Comparison of ENCODE assay signal across 8 mouse cellular contexts in genomic region chr4:133021181-133021671, GRCm38 (mm10). TPM values are rescaled to one million over a fixed set of nuclear protein-coding genes. Genes with fewer than 3 reads are reported as not detected.
DNase-seq lines count a peak whose midpoint lies in the region; ATAC-seq and TF ChIP-seq lines count a peak whose summit lies in the region.

No protein-coding gene starts in this region.

- 0 out of 2 replicates have a peak, but pooled peaks have one; percentile 19 for ATAC-seq in forebrain, embryonic 13.5 days
- no peak for ATAC-seq in megakaryocyte-erythroid progenitor cell, adult 5-6 weeks (replicated peaks; ENCODE audit: low FRiP score, low TSS enrichment, poor library complexity, severe bottlenecking)

- peak overlapping the region; percentile 55 for H3K4me2 ChIP-seq in forebrain, embryonic 13.5 days

- no peaks in the 10 kb centered on the region for H3K36me3 ChIP-seq in forebrain, embryonic 13.5 days (ENCODE audit: poor library complexity, severe bottlenecking)

- peak overlapping the region; percentile 53; the same call in 1 of the 2 replicates for H3K9ac ChIP-seq in forebrain, embryonic 13.5 days

- H3K9me3 ChIP-seq in forebrain, embryonic 13.5 days (replicated peaks) = no peaks in the 10 kb centered on the region

- no peaks in the 10 kb centered on the region for H3K27me3 ChIP-seq in forebrain, embryonic 13.5 days

- intact Hi-C loops in left cerebral cortex, postnatal 4 days (cut with DNase I) = no loop called here
- intact Hi-C loops in left cerebral cortex, postnatal 10 days (cut with DNase I) = no loop called here

- peaks cover 95% of the 10 kb centered on the region for H3K4me1 ChIP-seq in forebrain, embryonic 13.5 days
- peaks cover 86% of the 10 kb centered on the region for H3K4me1 ChIP-seq in olfactory bulb, adult 2 months (ENCODE audit: control insufficient read depth, insufficient read depth, low read length)

- peak; percentile 63 for DNase-seq in left cerebral cortex, postnatal 4 days
- no peak for DNase-seq in left cerebral cortex, postnatal 10 days (ENCODE audit: extremely low spot score in 1 of 2, low spot score in 2 of 2)
- peak; percentile 51 for DNase-seq in kidney, postnatal 10 days
- DNase-seq in urinary bladder, adult 2 months (ENCODE audit: low spot score) = no peak
- DNase-seq in urinary bladder, postnatal 14 days (ENCODE audit: low spot score) = no peak

- no peak for TF ChIP-seq CTCF in olfactory bulb, adult 2 months (IDR thresholded peaks at IDR 0.05; ENCODE audit: insufficient read depth, low read depth, low read length)

- 2% methylated on average over 9 of the region's 9 CpGs for WGBS in forebrain, embryonic 13.5 days
- WGBS in olfactory bulb, adult 2 months = 9% methylated on average over 9 of the region's 9 CpGs

- TF ChIP-seq POLR2A in olfactory bulb, adult 2 months (IDR thresholded peaks at IDR 0.05; ENCODE audit: insufficient read depth, low read depth, low read length) = no peak

- H3K4me3 ChIP-seq in forebrain, embryonic 13.5 days = peak overlapping the region; percentile 21; the same call in 1 of the 2 replicates
- 0 out of 2 replicates have a peak overlapping the region, but pooled peaks have one; percentile 1 for H3K4me3 ChIP-seq in olfactory bulb, adult 2 months (ENCODE audit: insufficient read depth, low read depth, low read length)

- H3K27ac ChIP-seq in forebrain, embryonic 13.5 days = peak overlapping the region; percentile 87
- H3K27ac ChIP-seq in olfactory bulb, adult 2 months (ENCODE audit: insufficient read depth, low read depth, low read length) = no peak overlapping the region

RNA-seq across cellular contexts. Expression of gene Ahdc1, which starts 10.2 kb away (rescaled TPM):
- 100 to 1,000 TPM in 1 of 2 experiments, 10 to 100 TPM in 1; 94.1 to 102 TPM for total RNA-seq in left cerebral cortex, postnatal 4 days (2021)
- 10 to 100 TPM; 70.0 to 71.1 TPM for total RNA-seq in left cerebral cortex, postnatal 10 days (2021)
- 7.3 and 8.1 TPM in 2 replicates for polyA plus RNA-seq in forebrain, embryonic 13.5 days (2015; fragmentation: Nextera tagmentation; extraction: Ambion mirVana)
- not detected in 2 replicates for polyA plus RNA-seq in olfactory bulb, adult 2 months (2012; ENCODE audit: insufficient read depth, insufficient read length, low replicate concordance, missing spikeins)
- polyA plus RNA-seq in urinary bladder, adult 2 months (2012; rRNA removed) = 5.3 and 13.3 TPM in 2 replicates
- 4.8 and 7.0 TPM in 2 replicates for total RNA-seq in megakaryocyte-erythroid progenitor cell, adult 5-6 weeks (2014; fragmentation: Nextera tagmentation)
- total RNA-seq in megakaryocyte-erythroid progenitor cell, adult 5-6 weeks (2017) = 0.33 and 0.72 TPM in 2 replicates

RNA-seq across cellular contexts. Expression of gene Fgr, which starts 47.3 kb away (rescaled TPM):
- under 1 TPM; 0.42 to 0.44 TPM for total RNA-seq in left cerebral cortex, postnatal 4 days (2021)
- under 1 TPM in 1 of 2 experiments, not detected in 1; 0.47 TPM for total RNA-seq in left cerebral cortex, postnatal 10 days (2021)
- polyA plus RNA-seq in forebrain, embryonic 13.5 days (2015; fragmentation: Nextera tagmentation; extraction: Ambion mirVana) = not detected in 2 replicates
- polyA plus RNA-seq in olfactory bulb, adult 2 months (2012; ENCODE audit: insufficient read depth, insufficient read length, low replicate concordance, missing spikeins) = not detected in 2 replicates
- polyA plus RNA-seq in urinary bladder, adult 2 months (2012; rRNA removed) = 1.3 and 1.8 TPM in 2 replicates
- total RNA-seq in megakaryocyte-erythroid progenitor cell, adult 5-6 weeks (2014; fragmentation: Nextera tagmentation) = 2.8 TPM in 1 of 2 replicates, not detected in the other
- total RNA-seq in megakaryocyte-erythroid progenitor cell, adult 5-6 weeks (2017) = 0.30 and 0.33 TPM in 2 replicates

Comparison
In these comparisons a context has a peak if more than half of its experiments do, and no peak if none do; other contexts are left out.
1. DNase-seq: peak in left cerebral cortex, postnatal 4 days (single experiment) and kidney, postnatal 10 days (single experiment); none in left cerebral cortex, postnatal 10 days (0 of 2), urinary bladder, adult 2 months (single experiment) and urinary bladder, postnatal 14 days (single experiment).
2. RNA of gene Ahdc1, which starts 10.2 kb away (total RNA-seq): 94.1 to 102 TPM in left cerebral cortex, postnatal 4 days and 70.0 to 71.1 TPM in left cerebral cortex, postnatal 10 days; 0.33 to 7.0 TPM in megakaryocyte-erythroid progenitor cell, adult 5-6 weeks; every median in the first group is over 4 times any median in the second.